Mouse (Mus musculus): ENCODE data around the gene Mars. TPM values are rescaled to one million over a fixed set of nuclear protein-coding genes. Genes with fewer than 3 reads are reported as not detected.

Mars gene
- total RNA-seq (2021) (10 to 100 TPM; 42.6 to 47.7 TPM), polyA plus RNA-seq (2012; rRNA removed) (36.6 and 51.3 TPM in 2 replicates)
- long read RNA-seq, transcript Mars-201 (21 exons, 2,939 nt) = major isoform, 34 of 64 reads
- long read RNA-seq, transcript Mars-206 (22 exons, 2,962 nt) = minor isoform, 25 of 64 reads
- long read RNA-seq, partial matches to known transcripts = 3 of 64 reads
- long read RNA-seq, other reads (novel, unspliced or antisense) = 1 of 64 reads

DNA sequence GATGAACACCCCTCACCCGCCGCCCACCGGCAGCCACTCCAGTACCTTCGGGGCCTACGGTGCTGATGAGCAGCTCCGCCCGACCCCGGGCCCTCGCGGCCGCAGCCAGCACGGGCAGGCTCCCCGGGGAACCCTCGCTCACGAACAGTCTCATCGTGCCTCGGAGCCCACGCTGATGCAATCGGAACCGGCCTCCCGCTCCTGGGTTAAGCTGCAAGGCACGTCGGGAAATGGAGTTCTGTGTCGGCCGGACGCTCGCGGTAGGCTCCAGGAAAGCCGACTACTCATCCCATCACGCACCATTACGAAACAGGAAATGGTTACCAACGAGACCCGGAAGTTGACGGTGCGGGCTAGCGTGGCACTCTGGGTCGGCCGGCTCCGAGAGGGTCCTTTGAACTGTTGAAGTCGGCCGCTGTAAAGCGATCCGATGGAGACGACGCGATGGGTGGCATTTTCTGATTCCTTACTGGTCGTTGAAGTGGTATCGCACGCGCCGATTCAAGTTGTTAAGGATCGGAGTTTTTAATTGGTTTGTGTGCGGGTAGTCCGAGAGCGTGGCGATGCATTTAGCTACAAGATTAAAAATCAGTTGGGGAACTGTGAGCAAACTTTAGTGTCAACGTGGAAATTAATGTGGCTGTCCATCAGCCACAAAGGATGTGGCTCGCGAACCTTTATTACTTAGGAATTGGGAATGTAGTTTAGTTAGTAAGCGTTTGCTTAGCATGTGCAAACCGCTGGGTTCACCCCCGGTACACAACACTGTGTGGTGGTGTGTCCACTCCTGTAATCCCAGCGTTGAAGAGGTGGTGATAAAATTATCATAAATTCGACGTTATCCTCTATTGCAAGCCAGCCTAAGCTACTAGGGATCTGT, at the start of gene Mars:
Mars (minus strand) TSS at position 311 of the 880 bp plus-strand sequence.
- H3K4me3 ChIP-seq = peak within 1 kb of the TSS; percentile 92
- peak; percentile 94 to 96 for DNase-seq
- intact Hi-C loops (cut with DNase I) = loop anchor here (1.0 to 5.0 kb wide), 3 partner anchors 21 to 189 kb away; partner anchors contain the start of genes Dctn2 and Os9
- H3K36me3 ChIP-seq (ENCODE audit: control insufficient read depth, insufficient read depth, low read length) = no peaks in the 10 kb centered on the region
- H3K27ac ChIP-seq = peak within 1 kb of the TSS; percentile 89
- WGBS = under 1% methylated on average over 65 of the region's 65 CpGs
- peak; percentile 79; the same call in 1 of the 2 replicates for TF ChIP-seq POLR2A (IDR thresholded peaks at IDR 0.05; ENCODE audit: insufficient read depth, low read depth, low read length)
- TF ChIP-seq EP300 (IDR thresholded peaks at IDR 0.05; ENCODE audit: insufficient read depth, low read depth, low read length) = peak; percentile 81; the same call in 1 of the 2 replicates
- TF ChIP-seq CTCF (IDR thresholded peaks at IDR 0.05) = no peak
- H3K27me3 ChIP-seq (ENCODE audit: control insufficient read depth, insufficient read depth, low read length) = no peaks in the 10 kb centered on the region
- H3K79me2 ChIP-seq (replicated peaks; ENCODE audit: control insufficient read depth, insufficient read depth, low read length) = no peaks in the 10 kb centered on the region
- peaks cover 2% of the 10 kb centered on the region for H3K4me1 ChIP-seq (ENCODE audit: control insufficient read depth, insufficient read depth, low read length)
- H3K9ac ChIP-seq (ENCODE audit: low read depth, low read length) = peak within 1 kb of the TSS; percentile 81

DNA sequence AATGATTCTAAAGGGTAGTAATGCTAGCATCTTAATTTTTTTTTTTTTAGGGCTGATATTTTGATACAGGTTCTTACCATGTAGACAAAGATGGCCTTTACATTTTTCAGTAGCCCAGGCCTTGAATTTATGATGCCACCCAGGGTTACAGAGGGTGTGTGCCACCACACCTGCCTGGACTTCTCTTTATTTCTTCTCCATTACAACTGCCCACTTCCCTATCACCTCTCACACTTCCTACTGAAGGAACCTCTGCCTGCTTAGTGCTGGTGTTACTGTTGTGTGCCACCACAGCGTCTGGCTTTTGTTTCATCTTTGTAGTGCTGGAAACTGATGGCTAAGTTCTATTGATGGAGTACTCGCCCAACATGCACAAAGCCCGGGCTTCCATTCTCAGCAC, 49.1 kb upstream of the Mars start:
- no peak for TF ChIP-seq EP300 (IDR thresholded peaks at IDR 0.05; ENCODE audit: insufficient read depth, low read depth, low read length)
- no peak for TF ChIP-seq CTCF (IDR thresholded peaks at IDR 0.05)
- TF ChIP-seq POLR2A (IDR thresholded peaks at IDR 0.05; ENCODE audit: insufficient read depth, low read depth, low read length) = no peak
- DNase-seq = no peak
- 72% methylated on average over 3 of the region's 3 CpGs for WGBS
- Histone ChIP-seq H3K36me3 (ENCODE audit: control insufficient read depth, insufficient read depth, low read length) (no peaks in the 10 kb centered on the region), H3K79me2 (replicated peaks; ENCODE audit: control insufficient read depth, insufficient read depth, low read length) (no peaks in the 10 kb centered on the region), H3K27me3 (ENCODE audit: control insufficient read depth, insufficient read depth, low read length) (no peaks in the 10 kb centered on the region), H3K27ac (no peak overlapping the region), H3K4me1 (ENCODE audit: control insufficient read depth, insufficient read depth, low read length) (no peaks in the 10 kb centered on the region), H3K4me3 (no peak overlapping the region), H3K9ac (ENCODE audit: low read depth, low read length) (no peak overlapping the region)
- intact Hi-C loops (cut with DNase I) = no loop called here

DNA sequence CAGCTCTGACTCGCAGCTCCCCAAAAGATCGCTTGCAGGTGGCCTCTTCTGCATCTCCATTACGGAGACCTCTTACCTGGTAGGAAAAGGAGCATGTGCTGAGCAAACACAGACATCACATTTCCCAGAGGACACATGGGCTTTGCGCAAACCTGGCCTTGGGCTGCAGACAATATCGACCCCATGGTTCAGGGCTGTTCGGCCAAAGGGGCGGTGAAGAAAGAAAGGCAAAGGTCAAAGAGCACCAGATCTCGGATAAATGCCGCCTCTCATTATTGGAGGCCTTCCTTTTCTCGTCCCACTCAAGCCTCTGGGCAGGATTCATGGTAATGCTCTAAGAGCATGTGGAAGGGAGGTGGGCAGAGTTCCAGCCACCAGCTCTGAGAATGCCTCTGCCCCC, 43.8 kb upstream of the Mars start:
- H3K9ac ChIP-seq (ENCODE audit: low read depth, low read length) = no peak overlapping the region
- H3K27ac ChIP-seq = no peak overlapping the region; the same call in 1 of the 2 replicates
- H3K4me1 ChIP-seq (ENCODE audit: control insufficient read depth, insufficient read depth, low read length) = no peaks in the 10 kb centered on the region
- H3K27me3 ChIP-seq (ENCODE audit: control insufficient read depth, insufficient read depth, low read length) = no peaks in the 10 kb centered on the region
- no peak overlapping the region for H3K4me3 ChIP-seq
- H3K36me3 ChIP-seq (ENCODE audit: control insufficient read depth, insufficient read depth, low read length) = no peaks in the 10 kb centered on the region
- TF ChIP-seq CTCF (IDR thresholded peaks at IDR 0.05) (no peak), POLR2A (IDR thresholded peaks at IDR 0.05; ENCODE audit: insufficient read depth, low read depth, low read length) (no peak), EP300 (IDR thresholded peaks at IDR 0.05; ENCODE audit: insufficient read depth, low read depth, low read length) (no peak)
- 75% methylated on average over 10 of the region's 10 CpGs for WGBS
- no peak for DNase-seq
- intact Hi-C loops (cut with DNase I) = no loop called here
- H3K79me2 ChIP-seq (replicated peaks; ENCODE audit: control insufficient read depth, insufficient read depth, low read length) = no peaks in the 10 kb centered on the region

DNA sequence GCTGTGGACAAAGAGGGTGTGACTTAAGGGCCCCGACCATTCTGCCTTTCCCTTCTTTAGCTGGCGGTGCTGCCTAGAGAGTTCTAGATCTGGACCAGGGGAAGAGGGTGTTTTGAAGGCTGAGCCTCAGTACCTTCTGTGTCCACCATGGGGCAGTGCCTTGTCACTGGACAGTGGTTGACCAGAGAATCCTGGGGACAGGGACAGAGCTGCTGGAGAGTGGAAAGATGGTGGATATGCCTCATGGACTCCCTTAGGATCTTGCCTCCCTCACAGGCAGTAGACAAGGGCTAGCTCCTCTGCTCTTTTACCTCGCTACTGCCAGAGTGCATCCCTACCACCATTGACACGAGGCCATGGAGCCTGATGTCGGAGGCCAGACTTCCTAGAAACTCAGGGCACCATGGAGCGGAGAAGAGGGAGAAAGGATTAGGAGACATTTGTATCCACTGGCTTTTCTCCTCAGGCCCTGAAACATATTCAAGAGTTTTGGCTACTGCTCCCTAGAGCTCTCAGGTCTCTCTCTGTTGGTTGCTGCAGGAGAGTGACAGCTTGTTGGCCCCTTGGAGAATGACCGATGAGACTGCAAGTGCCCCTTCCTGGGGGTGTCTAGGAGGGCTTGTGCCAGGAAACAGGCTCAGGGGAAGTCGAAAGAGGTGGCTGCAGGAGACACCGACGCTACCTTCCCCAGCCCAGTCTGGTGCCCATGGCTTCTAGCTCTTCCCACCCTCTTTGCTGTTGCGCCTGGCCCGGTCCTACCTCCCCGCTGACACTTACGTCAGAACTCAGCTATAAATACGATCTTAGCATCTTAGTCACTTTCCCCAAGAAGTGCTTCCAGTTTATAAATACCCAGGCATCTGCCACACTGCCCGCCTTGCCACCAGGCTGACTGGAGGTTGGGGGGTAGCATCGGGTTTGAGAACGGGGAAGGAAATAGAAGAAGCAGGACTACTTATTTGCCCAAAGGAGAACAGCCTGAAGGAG, 42.6 kb upstream of the Mars start, which contains the start of gene Inhbe:
Inhbe (minus strand) TSS at position 503 of the 987 bp plus-strand sequence.
- Histone ChIP-seq H3K4me1 (ENCODE audit: control insufficient read depth, insufficient read depth, low read length) (no peaks in the 10 kb centered on the region), H3K9ac (ENCODE audit: low read depth, low read length) (no peak within 1 kb of the TSS), H3K36me3 (ENCODE audit: control insufficient read depth, insufficient read depth, low read length) (no peaks in the 10 kb centered on the region), H3K27ac (peak within 1 kb of the TSS; percentile 81), H3K4me3 (no peak within 1 kb of the TSS), H3K79me2 (replicated peaks; ENCODE audit: control insufficient read depth, insufficient read depth, low read length) (no peaks in the 10 kb centered on the region), H3K27me3 (ENCODE audit: control insufficient read depth, insufficient read depth, low read length) (no peaks in the 10 kb centered on the region)
- 65% methylated on average over 18 of the region's 18 CpGs for WGBS
- TF ChIP-seq CTCF (IDR thresholded peaks at IDR 0.05) (peak; percentile 64), POLR2A (IDR thresholded peaks at IDR 0.05; ENCODE audit: insufficient read depth, low read depth, low read length) (no peak)
- intact Hi-C loops (cut with DNase I) = loop anchor here (5.0 kb wide), 1 partner anchor 68 kb away; no protein-coding TSS in a partner anchor
- DNase-seq = peak in 1 of 2 experiments; percentile 56

DNA sequence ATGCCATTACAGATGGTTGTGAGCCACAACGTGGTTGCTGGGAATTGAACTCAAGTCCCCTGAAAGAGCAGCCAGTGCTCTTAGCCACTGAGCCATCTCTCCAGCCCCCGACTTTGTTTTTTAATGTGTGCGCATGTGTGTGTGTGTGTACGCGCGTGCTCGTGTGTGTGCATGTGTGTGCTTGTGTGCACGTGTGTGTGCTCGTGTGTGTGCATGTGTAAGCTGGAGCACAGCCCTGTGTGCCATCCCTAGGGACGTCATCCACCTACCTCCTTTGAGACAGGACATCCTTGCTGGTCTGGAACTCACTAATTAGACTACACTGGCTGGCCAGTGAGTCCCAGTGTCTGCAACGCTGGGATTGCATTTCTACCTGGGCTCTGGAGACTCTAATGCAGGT, 41.2 kb upstream of the Mars start:
- TF ChIP-seq POLR2A (IDR thresholded peaks at IDR 0.05; ENCODE audit: insufficient read depth, low read depth, low read length) (no peak), EP300 (IDR thresholded peaks at IDR 0.05; ENCODE audit: insufficient read depth, low read depth, low read length) (no peak), CTCF (IDR thresholded peaks at IDR 0.05) (no peak)
- intact Hi-C loops (cut with DNase I) = loop anchor here (5.0 kb wide), 1 partner anchor 70 kb away; no protein-coding TSS in a partner anchor
- Histone ChIP-seq H3K27me3 (ENCODE audit: control insufficient read depth, insufficient read depth, low read length) (no peaks in the 10 kb centered on the region), H3K9ac (ENCODE audit: low read depth, low read length) (no peak overlapping the region), H3K4me1 (ENCODE audit: control insufficient read depth, insufficient read depth, low read length) (no peaks in the 10 kb centered on the region), H3K4me3 (no peak overlapping the region), H3K27ac (no peak overlapping the region), H3K36me3 (ENCODE audit: control insufficient read depth, insufficient read depth, low read length) (no peaks in the 10 kb centered on the region), H3K79me2 (replicated peaks; ENCODE audit: control insufficient read depth, insufficient read depth, low read length) (no peaks in the 10 kb centered on the region)
- DNase-seq = no peak
- 86% methylated on average over 11 of the region's 11 CpGs for WGBS
